Mouse (Mus musculus) bone marrow, adult 2 months (tissue): Measurements from ENCODE around the gene 1700030J22Rik.

Source experiments
- CTCF ChIP-seq: fragments of 200-500 bp; IDR thresholded peaks from 2 replicates; pipeline ENCODE4 v1.5.1; 2011; ENCODE audit warnings: low read length, control low read depth; ENCODE audit not compliant: control insufficient read depth, insufficient read depth
- POLR2A ChIP-seq: fragments of 200-500 bp; IDR thresholded peaks from 2 replicates; pipeline ENCODE4 v1.6.1; 2011; ENCODE audit warnings: low read depth, mild to moderate bottlenecking, control low read depth, low read length, borderline replicate concordance; ENCODE audit not compliant: control insufficient read depth

- TF ChIP-seq POLR2A (no peak), CTCF (no peak)
Observed at GRCm38 (mm10) chr8:116935506-116935905, 43.3 kb downstream of the 1700030J22Rik start.
